Mouse (Mus musculus): ENCODE measurements around the gene Mrpl17. TPM values are rescaled to one million over a fixed set of nuclear protein-coding genes. Genes with fewer than 3 reads are reported as not detected.

Mrpl17 gene
- total RNA-seq, 1 experiment from 2014 or later: 32.5 TPM

DNA sequence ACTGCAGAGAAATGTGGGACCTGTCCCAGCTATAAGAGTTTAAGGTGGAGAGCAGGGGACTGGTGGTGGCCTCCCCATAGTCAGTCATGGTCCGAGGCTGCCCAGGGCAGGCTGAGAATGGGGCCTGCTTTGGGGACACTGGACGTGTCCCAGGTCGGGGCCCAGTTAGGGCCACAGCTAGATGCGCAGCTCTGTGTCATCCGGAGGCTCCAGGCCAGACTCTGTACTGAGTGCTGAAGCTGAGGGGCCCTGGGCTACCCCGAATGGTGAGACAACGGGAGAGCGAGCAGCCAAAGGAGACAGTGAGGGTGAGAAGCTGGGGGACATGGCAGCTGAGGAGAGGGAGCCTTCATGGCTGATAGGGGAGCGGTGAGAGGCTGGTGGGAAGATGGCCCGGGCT lies 57.6 kb downstream of the Mrpl17 start:
- ATAC-seq (ENCODE audit: extremely low read depth, insufficient number of reproducible peaks, low FRiP score, poor library complexity, severe bottlenecking): no peak

Other genes with a start within 250 kb of the Mrpl17 start
- gene Apbb1, start 229.4 kb downstream of the Mrpl17 start, total RNA-seq (2017): 1.8 and 5.6 TPM in 2 replicates
- not detected in 2 replicates for gene Hpx, start 211.0 kb downstream of the Mrpl17 start, total RNA-seq (2017)
- 23.3 and 23.5 TPM in 2 replicates for gene Trim3, start 177.5 kb downstream of the Mrpl17 start, total RNA-seq (2017)
- 102 and 144 TPM in 2 replicates for gene Timm10b, start 171.0 kb downstream of the Mrpl17 start, total RNA-seq (2017)
- gene Arfip2, start 170.7 kb downstream of the Mrpl17 start, total RNA-seq (2017): 24.2 and 28.5 TPM in 2 replicates
- 4.7 and 16.1 TPM in 2 replicates for gene Gm45799, start 170.5 kb downstream of the Mrpl17 start, total RNA-seq (2017)
- gene Dnhd1, start 160.3 kb downstream of the Mrpl17 start, total RNA-seq (2017): 9.4 and 11.7 TPM in 2 replicates
- 125 and 168 TPM in 2 replicates for gene Ilk, start 74.5 kb downstream of the Mrpl17 start, total RNA-seq (2017)
- 21.3 and 30.6 TPM in 2 replicates for gene Rrp8, start 73.7 kb downstream of the Mrpl17 start, total RNA-seq (2017)
- gene Taf10, start 66.7 kb downstream of the Mrpl17 start, total RNA-seq (2017): 82.6 and 111 TPM in 2 replicates
- gene Tpp1, start 58.9 kb downstream of the Mrpl17 start, total RNA-seq (2017): 21.6 and 27.6 TPM in 2 replicates
- gene Dchs1, start 23.4 kb downstream of the Mrpl17 start, total RNA-seq (2017): not detected in 2 replicates
- 227 and 247 TPM in 2 replicates for gene Gm4070, start 142.9 kb upstream of the Mrpl17 start, total RNA-seq (2017)